Mouse (Mus musculus) lung, adult 2 months (tissue): Measurements from ENCODE around the gene Ecel1.

Experiments
- CTCF ChIP-seq: fragments of 200-500 bp; IDR thresholded peaks from 2 replicates; pipeline ENCODE4 v1.5.1; 2011; ENCODE audit warnings: mild to moderate bottlenecking, low read length, control low read depth; ENCODE audit not compliant: insufficient read depth
- POLR2A ChIP-seq: fragments of 200-500 bp; IDR thresholded peaks from 2 replicates; pipeline ENCODE4 v1.6.1; 2011; ENCODE audit warnings: low read depth, mild to moderate bottlenecking, control low read depth, low read length, borderline replicate concordance; ENCODE audit errors: extremely low read depth

- TF ChIP-seq CTCF, result no peak
- TF ChIP-seq POLR2A, result no peak
Measured at GRCm38 (mm10) chr1:87103936-87104335, 52.4 kb downstream of the Ecel1 start.
